Mouse (Mus musculus) colon, adult 2 months (tissue): ENCODE data around the gene Dio2. TPM values are rescaled to one million over a fixed set of nuclear protein-coding genes. Genes with fewer than 3 reads are reported as not detected.

Experiments
- polyA plus RNA-seq: library from polyadenylated mRNA; depleted of rRNA; stranded (reverse); fragments of >200 nt; gene quantifications from 2 replicates; pipeline ENCODE4 v1.2.3, GENCODE M21; 2012; rRNA removed

The Dio2 gene
- polyA plus RNA-seq, result 0.01 and 0.05 TPM in 2 replicates

GRCm38 (mm10) chr12:90738388-90739223, at the start of gene Dio2:
Gene Dio2 (minus strand): TSS chr12:90738438.

